Mouse (Mus musculus) myocyte (in vitro differentiated cells): Measurements from ENCODE around the gene Tceanc.

ENCODE experiments used
- E2F4 ChIP-seq: IDR thresholded peaks from one replicate; pipeline ENCODE4 v1.6.1; 2011; ENCODE audit warnings: mild to moderate bottlenecking, control low read depth, moderate library complexity; ENCODE audit not compliant: insufficient read depth
- MYOG ChIP-seq, 3 experiments: IDR thresholded peaks; one replicate each; pipeline ENCODE4 v1.6.1; 2011; ENCODE audit warnings: control low read depth in 2 of 3, low read depth in 2 of 3, mild to moderate bottlenecking in 2 of 3; ENCODE audit not compliant: insufficient read length in 2 of 3, control insufficient read depth in 1 of 3, insufficient read depth in 1 of 3
- POLR2A ChIP-seq: IDR thresholded peaks from one replicate; pipeline ENCODE4 v1.6.1; 2011; ENCODE audit warnings: low read depth, mild to moderate bottlenecking, control low read depth, moderate library complexity; ENCODE audit not compliant: insufficient read length
- POLR2AphosphoS2 ChIP-seq: IDR thresholded peaks from one replicate; pipeline ENCODE4 v1.6.1; 2011; ENCODE audit warnings: low read depth, control low read depth; ENCODE audit not compliant: insufficient read length
- TCF3 ChIP-seq: IDR thresholded peaks from one replicate; pipeline ENCODE4 v1.6.1; 2011; ENCODE audit warnings: low read depth, control low read depth; ENCODE audit not compliant: insufficient read length

DNA sequence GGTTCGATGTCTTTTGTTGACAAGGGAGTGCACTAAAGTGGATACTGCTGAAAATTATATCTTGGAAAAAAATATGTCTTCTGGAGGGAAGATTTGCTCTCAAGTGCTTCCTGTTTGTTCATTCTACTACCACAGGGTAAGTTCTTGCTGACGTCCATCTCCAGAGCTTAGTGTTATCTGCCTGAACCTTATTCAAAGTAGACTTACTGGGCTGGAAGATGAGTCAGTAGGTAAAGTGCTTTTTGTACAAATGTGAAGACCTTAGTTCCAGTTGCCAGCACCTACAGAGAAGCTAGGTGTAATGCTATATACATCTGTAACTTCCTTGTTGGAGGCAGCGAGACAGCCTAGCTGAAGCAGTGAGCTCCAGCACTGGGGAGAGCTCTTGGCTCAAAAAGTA, 2.4 kb downstream of the Tceanc start:
- TF ChIP-seq TCF3 = no peak
- TF ChIP-seq POLR2A = no peak
- TF ChIP-seq E2F4 = no peak
- no peak for TF ChIP-seq MYOG (IDR thresholded peaks at IDR 0.05; ENCODE audit: control insufficient read depth in 1 of 3, insufficient read depth in 1 of 3, insufficient read length in 2 of 3, low read depth in 2 of 3)
- TF ChIP-seq POLR2AphosphoS2 = no peak
